Mouse (Mus musculus) myocyte (in vitro differentiated cells): ENCODE data around the gene Ankrd23.

ENCODE experiments used
- E2F4 ChIP-seq: IDR thresholded peaks from one replicate; pipeline ENCODE4 v1.6.1; 2011; ENCODE audit warnings: mild to moderate bottlenecking, control low read depth, moderate library complexity; ENCODE audit not compliant: insufficient read depth
- MAX ChIP-seq: IDR thresholded peaks from one replicate; pipeline ENCODE4 v1.6.1; 2011; ENCODE audit warnings: low read depth, mild to moderate bottlenecking, control low read depth
- MYOD1 ChIP-seq, 3 experiments: IDR thresholded peaks; one replicate each; pipeline ENCODE4 v1.6.1; 2011; ENCODE audit warnings: control low read depth in 2 of 3, low read depth in 2 of 3, mild to moderate bottlenecking in 2 of 3, moderate library complexity in 1 of 3; ENCODE audit not compliant: insufficient read length in 2 of 3, control insufficient read depth in 1 of 3
- MYOG ChIP-seq, 3 experiments: IDR thresholded peaks; one replicate each; pipeline ENCODE4 v1.6.1; 2011; ENCODE audit warnings: control low read depth in 2 of 3, low read depth in 2 of 3, mild to moderate bottlenecking in 2 of 3; ENCODE audit not compliant: insufficient read length in 2 of 3, control insufficient read depth in 1 of 3, insufficient read depth in 1 of 3
- POLR2A ChIP-seq: IDR thresholded peaks from one replicate; pipeline ENCODE4 v1.6.1; 2011; ENCODE audit warnings: low read depth, mild to moderate bottlenecking, control low read depth, moderate library complexity; ENCODE audit not compliant: insufficient read length
- POLR2AphosphoS2 ChIP-seq: IDR thresholded peaks from one replicate; pipeline ENCODE4 v1.6.1; 2011; ENCODE audit warnings: low read depth, control low read depth; ENCODE audit not compliant: insufficient read length
- REST ChIP-seq: IDR thresholded peaks from one replicate; pipeline ENCODE4 v1.6.1; 2011; ENCODE audit warnings: mild to moderate bottlenecking, control low read depth, moderate library complexity; ENCODE audit not compliant: insufficient read depth, insufficient read length
- SRF ChIP-seq: IDR thresholded peaks from one replicate; pipeline ENCODE4 v1.6.1; 2011; ENCODE audit warnings: low read depth; ENCODE audit not compliant: control insufficient read depth, insufficient read length
- TCF12 ChIP-seq: IDR thresholded peaks from one replicate; pipeline ENCODE4 v1.6.1; 2011; ENCODE audit warnings: mild to moderate bottlenecking, control low read depth; ENCODE audit not compliant: poor library complexity, insufficient read depth, severe bottlenecking
- TCF3 ChIP-seq: IDR thresholded peaks from one replicate; pipeline ENCODE4 v1.6.1; 2011; ENCODE audit warnings: low read depth, control low read depth; ENCODE audit not compliant: insufficient read length
- USF1 ChIP-seq: IDR thresholded peaks from one replicate; pipeline ENCODE4 v1.6.1; 2011; ENCODE audit warnings: low read depth, mild to moderate bottlenecking, control low read depth, moderate library complexity

GRCm38 (mm10) chr1:36573524-36573923 lies 36.8 kb upstream of the Ankrd23 start:
- TF ChIP-seq POLR2A (no peak), USF1 (no peak), E2F4 (no peak), TCF3 (no peak), MYOG (IDR thresholded peaks at IDR 0.05; ENCODE audit: control insufficient read depth in 1 of 3, insufficient read depth in 1 of 3, insufficient read length in 2 of 3, low read depth in 2 of 3) (no peak), MAX (no peak), POLR2AphosphoS2 (no peak), REST (no peak), TCF12 (no peak), SRF (no peak), MYOD1 (IDR thresholded peaks at IDR 0.05; ENCODE audit: control insufficient read depth in 1 of 3, insufficient read length in 2 of 3, low read depth in 2 of 3) (no peak)
